Mouse (Mus musculus) MEL (cell line): ENCODE results near the gene Mex3a. TPM values are rescaled to one million over a fixed set of nuclear protein-coding genes. Genes with fewer than 3 reads are reported as not detected.

ENCODE experiments used
- DNase-seq: peaks from one replicate; pipeline ENCODE4 v3.0.0; 2011; ENCODE audit warnings: low read depth, low spot score
- H3K27ac ChIP-seq: 2 replicates; pipeline ENCODE4 v1.5.1; 2012; ENCODE audit warnings: low read depth, mild to moderate bottlenecking, control low read depth, low read length, moderate library complexity; ENCODE audit not compliant: control insufficient read depth
- H3K27me3 ChIP-seq, 2 experiments: fragments of 150-350 bp in 1 of 2; sonication (generic) in 1 of 2; 2 replicates each; pipeline ENCODE4 v1.6.1; 2012; ENCODE audit warnings: low read length in 2 of 2, mild to moderate bottlenecking in 2 of 2, improper control_type of control experiment in 1 of 2, moderate library complexity in 1 of 2; ENCODE audit not compliant: insufficient read depth in 2 of 2, control insufficient read depth in 1 of 2
- H3K36me3 ChIP-seq, 2 experiments: 2 replicates each; pipeline ENCODE4 v1.6.1; 2012 to 2014; ENCODE audit warnings: low read length in 2 of 2, improper control_type of control experiment in 1 of 2, inconsistent platforms in 1 of 2, mild to moderate bottlenecking in 1 of 2; ENCODE audit not compliant: insufficient read depth in 2 of 2, control insufficient read depth in 1 of 2
- H3K4me1 ChIP-seq, 2 experiments: fragments of 150-350 bp in 1 of 2; sonication (generic) in 1 of 2; 2 replicates each; pipeline ENCODE4 v1.6.1; 2012; ENCODE audit warnings: low read length in 2 of 2, improper control_type of control experiment in 1 of 2, mild to moderate bottlenecking in 1 of 2; ENCODE audit not compliant: insufficient read depth in 2 of 2, control insufficient read depth in 1 of 2
- H3K4me3 ChIP-seq, 2 experiments: fragments of 150-350 bp in 1 of 2; sonication (generic) in 1 of 2; 2 replicates each; pipeline ENCODE4 v1.5.1; 2012; ENCODE audit warnings: low read depth in 2 of 2, low read length in 2 of 2, mild to moderate bottlenecking in 2 of 2, moderate library complexity in 2 of 2, control low read depth in 1 of 2, improper control_type of control experiment in 1 of 2; ENCODE audit not compliant: control insufficient read depth in 1 of 2, insufficient read depth in 1 of 2
- H3K79me2 ChIP-seq: 2 replicates; pipeline ENCODE4 v1.6.1; 2012; ENCODE audit warnings: mild to moderate bottlenecking, low read length, moderate library complexity; ENCODE audit not compliant: control insufficient read depth, poor library complexity, insufficient read depth
- H3K9ac ChIP-seq: 2 replicates; pipeline ENCODE4 v1.6.1; 2012; ENCODE audit warnings: low read depth, mild to moderate bottlenecking, control low read depth, low read length, moderate library complexity; ENCODE audit not compliant: control insufficient read depth, poor library complexity, severe bottlenecking
- H3K9me3 ChIP-seq: fragments of 150-350 bp; sonication (generic); replicated peaks from 2 replicates; pipeline ENCODE4 v1.6.1; 2012; ENCODE audit warnings: mild to moderate bottlenecking, low read length, improper control_type of control experiment, moderate library complexity; ENCODE audit not compliant: insufficient read depth
- E2F4 ChIP-seq: IDR thresholded peaks from 2 replicates; pipeline ENCODE4 v1.6.1; 2011; ENCODE audit warnings: low read depth, low read length, improper control_type of control experiment, borderline replicate concordance
- ELF1 ChIP-seq: IDR thresholded peaks from 2 replicates; pipeline ENCODE4 v1.6.1; 2014; ENCODE audit warnings: low read depth, mild to moderate bottlenecking, inconsistent platforms, low read length, improper control_type of control experiment, moderate library complexity
- EP300 ChIP-seq, 2 experiments: IDR thresholded peaks; 2 replicates each; pipeline ENCODE4 v1.6.1; 2011; ENCODE audit warnings: improper control_type of control experiment in 2 of 2, low read length in 2 of 2, low read depth in 1 of 2, mild to moderate bottlenecking in 1 of 2
- ETS1 ChIP-seq: IDR thresholded peaks from 2 replicates; pipeline ENCODE4 v1.6.1; 2012; ENCODE audit warnings: low read depth, mild to moderate bottlenecking, inconsistent platforms, low read length, improper control_type of control experiment, moderate library complexity
- GABPA ChIP-seq: IDR thresholded peaks from 2 replicates; pipeline ENCODE4 v1.6.1; 2012; ENCODE audit warnings: low read depth, mild to moderate bottlenecking, inconsistent platforms, low read length, improper control_type of control experiment, moderate library complexity
- HCFC1 ChIP-seq: IDR thresholded peaks from 2 replicates; pipeline ENCODE4 v1.6.1; 2012; ENCODE audit warnings: low read depth, mild to moderate bottlenecking, inconsistent platforms, low read length, improper control_type of control experiment, moderate library complexity
- JUND ChIP-seq: IDR thresholded peaks from 2 replicates; pipeline ENCODE4 v1.6.1; 2011; ENCODE audit warnings: low read depth, mild to moderate bottlenecking, improper control_type of control experiment, low read length
- KAT2A ChIP-seq: conservative IDR thresholded peaks from 2 replicates; pipeline ENCODE4 v1.6.1; 2012; ENCODE audit warnings: low read depth, low read length, improper control_type of control experiment, inconsistent platforms
- MAFK ChIP-seq: IDR thresholded peaks from 2 replicates; pipeline ENCODE4 v1.6.1; 2011; ENCODE audit warnings: low read depth, mild to moderate bottlenecking, low read length, improper control_type of control experiment, borderline replicate concordance
- MAX ChIP-seq: IDR thresholded peaks from 2 replicates; pipeline ENCODE4 v1.6.1; 2011; ENCODE audit warnings: low read length, improper control_type of control experiment
- MAZ ChIP-seq: IDR thresholded peaks from 2 replicates; pipeline ENCODE4 v1.6.1; 2012; ENCODE audit warnings: low read depth, mild to moderate bottlenecking, inconsistent platforms, low read length, improper control_type of control experiment
- MXI1 ChIP-seq: IDR thresholded peaks from 2 replicates; pipeline ENCODE4 v1.6.1; 2011; ENCODE audit warnings: mild to moderate bottlenecking, low read depth, low read length, improper control_type of control experiment
- MYC ChIP-seq: IDR thresholded peaks from 2 replicates; pipeline ENCODE4 v1.6.1; 2011; ENCODE audit warnings: low read depth, mild to moderate bottlenecking, low read length, improper control_type of control experiment, moderate library complexity
- NELFE ChIP-seq: IDR thresholded peaks from 2 replicates; pipeline ENCODE4 v1.6.1; 2011; ENCODE audit warnings: low read depth, low read length, improper control_type of control experiment
- NRF1 ChIP-seq: IDR thresholded peaks from 2 replicates; pipeline ENCODE4 v1.6.1; 2014; ENCODE audit warnings: low read depth, mild to moderate bottlenecking, inconsistent platforms, low read length, improper control_type of control experiment, moderate library complexity; ENCODE audit not compliant: poor library complexity, insufficient read depth, severe bottlenecking
- POLR2A ChIP-seq, 2 experiments: IDR thresholded peaks; 2 replicates each; pipeline ENCODE4 v1.6.1; 2011 to 2012; ENCODE audit warnings: low read length in 2 of 2, mild to moderate bottlenecking in 2 of 2, control low read depth in 1 of 2, improper control_type of control experiment in 1 of 2, low read depth in 1 of 2, moderate library complexity in 1 of 2; ENCODE audit not compliant: control insufficient read depth in 1 of 2, insufficient read depth in 1 of 2, poor library complexity in 1 of 2
- POLR2AphosphoS2 ChIP-seq: IDR thresholded peaks from 2 replicates; pipeline ENCODE4 v1.6.1; 2011; ENCODE audit warnings: low read length, improper control_type of control experiment
- POLR2AphosphoS5 ChIP-seq: IDR thresholded peaks from 2 replicates; pipeline ENCODE4 v1.6.1; 2012; ENCODE audit warnings: low read depth, borderline replicate concordance, mild to moderate bottlenecking, inconsistent platforms, low read length, moderate library complexity, mixed read lengths
- SIN3A ChIP-seq: IDR thresholded peaks from 2 replicates; pipeline ENCODE4 v1.6.1; 2012; ENCODE audit warnings: low read length, improper control_type of control experiment, inconsistent platforms
- TAL1 ChIP-seq: IDR thresholded peaks from 2 replicates; pipeline ENCODE4 v1.6.1; 2012; ENCODE audit warnings: mild to moderate bottlenecking, inconsistent platforms, low read length, moderate library complexity, mixed read lengths
- TBP ChIP-seq: IDR thresholded peaks from 2 replicates; pipeline ENCODE4 v1.8.0; 2011; ENCODE audit warnings: low read depth, low read length, improper control_type of control experiment
- TCF12 ChIP-seq: IDR thresholded peaks from 2 replicates; pipeline ENCODE4 v1.6.1; 2014; ENCODE audit warnings: low read depth, mild to moderate bottlenecking, inconsistent platforms, low read length, improper control_type of control experiment, moderate library complexity
- UBTF ChIP-seq: IDR thresholded peaks from 2 replicates; pipeline ENCODE4 v1.6.1; 2012; ENCODE audit warnings: low read depth, mild to moderate bottlenecking, inconsistent platforms, low read length, improper control_type of control experiment, moderate library complexity, borderline replicate concordance; ENCODE audit not compliant: insufficient read depth
- USF1 ChIP-seq: IDR thresholded peaks from 2 replicates; pipeline ENCODE4 v1.6.1; 2014; ENCODE audit warnings: low read depth, mild to moderate bottlenecking, inconsistent platforms, low read length, improper control_type of control experiment, moderate library complexity
- USF2 ChIP-seq, 2 experiments: IDR thresholded peaks; 2 replicates each; pipeline ENCODE4 v1.6.1; 2011 to 2012; ENCODE audit warnings: improper control_type of control experiment in 2 of 2, low read length in 2 of 2, borderline replicate concordance in 1 of 2, inconsistent platforms in 1 of 2, low read depth in 1 of 2, mild to moderate bottlenecking in 1 of 2; ENCODE audit not compliant: insufficient read depth in 1 of 2
- ZC3H11A ChIP-seq: IDR thresholded peaks from 2 replicates; pipeline ENCODE4 v1.6.1; 2012; ENCODE audit warnings: low read depth, mild to moderate bottlenecking, inconsistent platforms, low read length, improper control_type of control experiment
- ZMIZ1 ChIP-seq: IDR thresholded peaks from 2 replicates; pipeline ENCODE4 v1.6.1; 2012; ENCODE audit warnings: low read depth, mild to moderate bottlenecking, inconsistent platforms, low read length, improper control_type of control experiment, moderate library complexity
- polyA plus RNA-seq, 2 experiments: library from polyadenylated mRNA; stranded (reverse) in 1 of 2; unstranded in 1 of 2; fragments of >175 nt in 1 of 2; fragments of >200 nt in 1 of 2; gene quantifications; 2 replicates each; pipeline versions ENCODE4 v1.2.1 to v1.2.4; 2012; ENCODE audit warnings: low replicate concordance in 2 of 2, low read depth in 1 of 2; ENCODE audit not compliant: insufficient read length in 2 of 2, insufficient read depth in 1 of 2, missing spikeins in 1 of 2
- total RNA-seq: library from RNA; depleted of rRNA; stranded (reverse); fragments of 300-350 nt; gene quantifications from 2 replicates; pipeline ENCODE4 v1.2.3, GENCODE M21; 2012

The Mex3a gene
- total and polyA plus RNA-seq, 3 experiments, result 5.5 to 10.1 TPM; not detected in 1

- DNase-seq, result peak; percentile 100
- H3K27me3 ChIP-seq, result no peaks in the 10 kb centered on the region
- H3K79me2 ChIP-seq, result peaks cover 24% of the 10 kb centered on the region
- H3K4me1 ChIP-seq, result peaks cover 3 to 5% of the 10 kb centered on the region in 2 experiments; a peak in 2 of 4 replicates
- H3K9me3 ChIP-seq, result no peaks in the 10 kb centered on the region
- peak within 1 kb of the TSS; percentile 84 to 90 for H3K4me3 ChIP-seq
- TF ChIP-seq ZMIZ1, result peak; percentile 85
- peak; percentile 74; the same call in 1 of the 2 replicates for TF ChIP-seq TCF12
- TF ChIP-seq MXI1, result peak; percentile 97
- TF ChIP-seq EP300 (IDR thresholded peaks at IDR 0.05; ENCODE audit: low read depth in 1 of 2, low read length in 2 of 2), result peak in 1 of 2 experiments; percentile 15; a peak in 1 of 4 replicates
- 0 out of 2 replicates have a peak, but pooled peaks have one; percentile 35 for TF ChIP-seq UBTF
- TF ChIP-seq TBP, result peak; percentile 77
- peak; percentile 98 for TF ChIP-seq MAZ
- TF ChIP-seq POLR2A (IDR thresholded peaks at IDR 0.05; ENCODE audit: control insufficient read depth in 1 of 2, insufficient read depth in 1 of 2, low read depth in 1 of 2, low read length in 2 of 2, poor library complexity in 1 of 2), result peak; percentile 79 to 94
- TF ChIP-seq SIN3A, result peak; percentile 98
- TF ChIP-seq POLR2AphosphoS5, result peak; percentile 66; the same call in 1 of the 2 replicates
- TF ChIP-seq ZC3H11A, result no peak
- no peak for TF ChIP-seq MAFK
- peak; percentile 89 for TF ChIP-seq NELFE
- peak; percentile 100 for TF ChIP-seq MYC
- no peak for TF ChIP-seq JUND
- TF ChIP-seq NRF1, result peak; percentile 64
- TF ChIP-seq GABPA, result no peak
- peak; percentile 50 for TF ChIP-seq ETS1
- peak; percentile 99 for TF ChIP-seq HCFC1
- TF ChIP-seq MAX, result peak; percentile 96
- peak; percentile 96 for TF ChIP-seq ELF1
- TF ChIP-seq USF1, result peak; percentile 86
- TF ChIP-seq TAL1, result no peak
- peak; percentile 60; the same call in 1 of the 2 replicates for TF ChIP-seq E2F4
- TF ChIP-seq KAT2A, result peak; percentile 98
- peak; percentile 94 for TF ChIP-seq POLR2AphosphoS2
- no peak for TF ChIP-seq USF2 (IDR thresholded peaks at IDR 0.05; ENCODE audit: borderline replicate concordance in 1 of 2, insufficient read depth in 1 of 2, low read depth in 1 of 2, low read length in 2 of 2)
- H3K9ac ChIP-seq, result peak within 1 kb of the TSS; percentile 93
- peaks cover 0 to 9% of the 10 kb centered on the region in 2 experiments; a peak in 3 of 4 replicates for H3K36me3 ChIP-seq
- H3K27ac ChIP-seq, result peak within 1 kb of the TSS; percentile 91
Observed at GRCm38 (mm10) chr3:88552676-88553524, 20.7 kb downstream of the Mex3a start, which contains the start of gene Lamtor2. Gene Lamtor2, minus strand, starts transcription at chr3:88553074.
